Mouse (Mus musculus): ENCODE measurements around the gene Sema7a. TPM values are rescaled to one million over a fixed set of nuclear protein-coding genes. Genes with fewer than 3 reads are reported as not detected.
A peak's percentile ranks its signal among the peaks of the same experiment; 100 is the strongest.

Sema7a gene
- polyA plus RNA-seq, 1 experiment from 2014 or later = 0.26 TPM

GRCm38 (mm10) chr9:57923046-57923445, 16.9 kb upstream of the Sema7a start:
- peaks cover 88% of the 10 kb centered on the region for H3K36me3 ChIP-seq
- 97% methylated on average over 3 of the region's 3 CpGs for WGBS
- no peaks in the 10 kb centered on the region for H3K9me3 ChIP-seq (replicated peaks)
- no peak for DNase-seq (ENCODE audit: low spot score)
- no peak overlapping the region for H3K4me3 ChIP-seq
- no peak overlapping the region for H3K27ac ChIP-seq
- H3K4me1 ChIP-seq = no peaks in the 10 kb centered on the region
- no peaks in the 10 kb centered on the region for H3K27me3 ChIP-seq (ENCODE audit: low read depth, poor library complexity, severe bottlenecking)

- DNase-seq (ENCODE audit: low spot score) = no peak
- Histone ChIP-seq H3K27me3 (ENCODE audit: low read depth, poor library complexity, severe bottlenecking) (peaks cover 7% of the 10 kb centered on the region; the same call in 1 of the 2 replicates), H3K4me3 (no peak overlapping the region), H3K9me3 (replicated peaks) (no peaks in the 10 kb centered on the region), H3K4me1 (no peaks in the 10 kb centered on the region), H3K27ac (no peak overlapping the region), H3K36me3 (peaks cover 42% of the 10 kb centered on the region)
- 79% methylated on average over 5 of the region's 5 CpGs for WGBS
Measured at GRCm38 (mm10) chr9:57931166-57931767, 8.6 kb upstream of the Sema7a start.

DNA sequence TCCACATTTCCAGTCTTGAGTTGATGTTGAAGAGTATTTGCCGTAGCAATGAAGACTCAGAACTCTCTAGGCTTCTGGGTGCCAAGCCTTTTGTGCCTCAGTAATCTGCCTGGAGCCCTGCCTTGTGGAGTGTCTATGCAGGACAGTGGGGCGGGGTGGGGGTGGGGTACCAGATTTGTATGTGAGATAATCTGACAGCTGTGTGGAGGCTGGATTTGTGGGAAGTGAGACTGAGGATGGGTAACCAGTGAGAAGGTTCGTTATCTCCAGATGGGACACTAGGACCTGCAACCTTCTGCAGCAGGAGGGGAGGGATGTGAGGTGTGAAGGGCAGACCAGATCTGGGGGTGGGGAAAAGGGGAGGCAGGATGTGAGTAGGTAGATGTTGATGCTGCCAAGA, 7.7 kb upstream of the Sema7a start:
- no peak overlapping the region for H3K27ac ChIP-seq
- peaks cover 33% of the 10 kb centered on the region for H3K36me3 ChIP-seq
- H3K27me3 ChIP-seq (ENCODE audit: low read depth, poor library complexity, severe bottlenecking) = peaks cover 12% of the 10 kb centered on the region
- H3K9me3 ChIP-seq (replicated peaks) = no peaks in the 10 kb centered on the region
- H3K4me3 ChIP-seq = no peak overlapping the region
- H3K4me1 ChIP-seq = no peaks in the 10 kb centered on the region
- 71% methylated on average over 3 of the region's 3 CpGs for WGBS
- DNase-seq (ENCODE audit: low spot score) = no peak

- Histone ChIP-seq H3K27me3 (ENCODE audit: low read depth, poor library complexity, severe bottlenecking) (peaks cover 19% of the 10 kb centered on the region), H3K9me3 (replicated peaks) (no peaks in the 10 kb centered on the region), H3K27ac (no peak overlapping the region), H3K4me1 (no peaks in the 10 kb centered on the region), H3K4me3 (no peak overlapping the region), H3K36me3 (peaks cover 25% of the 10 kb centered on the region)
- DNase-seq (ENCODE audit: low spot score) = no peak
- 88% methylated on average over 6 of the region's 6 CpGs for WGBS
Measured at GRCm38 (mm10) chr9:57932831-57933602, 6.9 kb upstream of the Sema7a start.

- Histone ChIP-seq H3K27ac (no peak overlapping the region), H3K4me1 (peaks cover 19% of the 10 kb centered on the region), H3K36me3 (no peaks in the 10 kb centered on the region), H3K9me3 (replicated peaks) (no peaks in the 10 kb centered on the region), H3K4me3 (no peak overlapping the region), H3K27me3 (ENCODE audit: low read depth, poor library complexity, severe bottlenecking) (peaks cover 48% of the 10 kb centered on the region)
- DNase-seq (ENCODE audit: low spot score) = peak; percentile 85
- 37% methylated on average over 6 of the region's 6 CpGs for WGBS
Measured at GRCm38 (mm10) chr9:57935683-57936437, 4.1 kb upstream of the Sema7a start.

DNA sequence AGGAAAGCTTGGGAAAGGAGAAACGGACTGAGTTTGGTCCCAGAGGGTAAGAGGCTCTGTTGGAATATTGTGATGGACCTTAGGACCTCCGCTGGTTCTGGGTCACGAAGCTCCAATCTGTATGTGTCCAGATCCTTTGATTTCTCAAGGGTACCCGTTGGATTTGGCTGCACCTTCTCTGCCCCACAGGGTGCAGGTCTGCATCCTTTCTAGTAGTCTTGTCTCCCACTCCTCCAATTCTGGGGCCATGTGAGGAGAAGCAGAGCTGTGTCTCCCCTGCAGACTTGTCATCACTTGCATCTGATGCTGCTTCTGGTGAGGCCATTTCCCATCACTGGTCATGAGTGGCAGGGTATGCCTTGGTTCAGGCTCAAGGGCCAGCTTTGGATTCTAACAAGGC, 2.7 kb upstream of the Sema7a start:
- peaks cover 61% of the 10 kb centered on the region for H3K27me3 ChIP-seq (ENCODE audit: low read depth, poor library complexity, severe bottlenecking)
- H3K9me3 ChIP-seq (replicated peaks) = no peaks in the 10 kb centered on the region
- no peak for DNase-seq (ENCODE audit: low spot score)
- peaks cover 25% of the 10 kb centered on the region for H3K4me1 ChIP-seq
- H3K4me3 ChIP-seq = no peak overlapping the region
- WGBS = 89% methylated on average over 4 of the region's 4 CpGs
- H3K36me3 ChIP-seq = no peaks in the 10 kb centered on the region
- no peak overlapping the region for H3K27ac ChIP-seq

DNA sequence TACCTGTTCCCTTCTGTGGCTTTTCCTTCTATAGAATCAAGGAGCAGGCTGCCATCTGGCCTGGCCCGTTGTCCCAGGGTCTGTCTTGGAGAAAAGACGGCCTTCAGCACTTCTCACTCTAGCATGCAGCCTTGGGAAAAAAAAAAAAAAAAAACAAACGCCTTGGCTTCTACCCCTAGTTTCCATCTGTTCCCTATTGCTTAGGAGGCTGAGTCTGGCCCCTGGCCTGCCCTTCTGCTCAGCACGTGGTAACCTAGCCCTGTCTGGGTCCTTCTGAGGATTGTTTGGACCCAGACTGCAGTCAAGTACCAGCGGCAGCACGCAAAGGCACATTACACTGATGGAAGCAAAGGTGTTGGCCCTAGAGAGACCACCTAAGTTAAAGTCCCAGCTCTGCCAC, 2.3 kb upstream of the Sema7a start:
- no peak for DNase-seq (ENCODE audit: low spot score)
- Histone ChIP-seq H3K9me3 (replicated peaks) (no peaks in the 10 kb centered on the region), H3K27ac (no peak overlapping the region), H3K4me1 (peaks cover 25% of the 10 kb centered on the region), H3K4me3 (no peak overlapping the region), H3K36me3 (no peaks in the 10 kb centered on the region), H3K27me3 (ENCODE audit: low read depth, poor library complexity, severe bottlenecking) (peaks cover 66% of the 10 kb centered on the region)
- 54% methylated on average over 6 of the region's 6 CpGs for WGBS

DNA sequence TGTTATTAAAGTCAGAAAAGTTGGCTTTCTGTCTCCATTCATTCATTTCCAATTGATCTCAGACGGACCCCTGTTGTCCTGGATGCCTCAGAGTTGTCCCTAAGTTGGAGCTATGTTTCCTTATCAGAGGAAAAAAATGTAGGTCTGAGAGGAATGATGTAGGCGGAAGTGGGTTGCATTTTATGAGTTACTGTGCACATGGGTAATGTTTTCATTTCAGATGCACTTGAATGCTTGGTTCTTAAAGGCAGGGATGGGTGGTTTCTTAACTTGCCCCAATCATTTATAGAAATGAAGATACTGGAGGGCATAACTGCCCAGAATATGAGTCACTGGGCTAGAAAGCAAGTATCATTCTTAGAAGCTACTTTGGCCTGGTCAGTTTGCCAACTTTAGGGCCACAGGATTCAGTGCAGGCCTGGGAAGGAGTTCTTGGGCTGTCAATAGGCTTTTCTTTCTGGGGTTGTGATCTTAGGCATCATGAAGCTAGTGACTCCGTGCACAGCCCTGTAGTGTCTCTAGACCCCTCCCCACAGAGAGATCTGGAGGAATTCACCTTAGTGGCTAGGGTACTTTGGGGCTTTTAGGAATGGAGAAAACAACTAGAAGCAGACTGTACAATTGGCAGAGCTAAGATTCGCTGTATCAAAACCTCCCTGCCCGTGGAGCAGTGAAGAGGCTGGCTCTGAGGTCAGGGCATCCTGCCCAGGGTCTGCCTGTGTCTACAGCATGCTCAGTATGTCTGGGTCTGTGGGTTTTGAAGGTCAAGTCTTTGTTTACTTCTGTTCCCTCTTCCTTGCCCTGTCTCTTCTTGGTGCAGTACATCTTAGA, 1.5 kb upstream of the Sema7a start:
- Histone ChIP-seq H3K4me3 (no peak overlapping the region), H3K9me3 (replicated peaks) (no peaks in the 10 kb centered on the region), H3K36me3 (no peaks in the 10 kb centered on the region), H3K27me3 (ENCODE audit: low read depth, poor library complexity, severe bottlenecking) (peaks cover 74% of the 10 kb centered on the region), H3K4me1 (peaks cover 30% of the 10 kb centered on the region), H3K27ac (no peak overlapping the region)
- WGBS = 82% methylated on average over 5 of the region's 5 CpGs
- no peak for DNase-seq (ENCODE audit: low spot score)

DNA sequence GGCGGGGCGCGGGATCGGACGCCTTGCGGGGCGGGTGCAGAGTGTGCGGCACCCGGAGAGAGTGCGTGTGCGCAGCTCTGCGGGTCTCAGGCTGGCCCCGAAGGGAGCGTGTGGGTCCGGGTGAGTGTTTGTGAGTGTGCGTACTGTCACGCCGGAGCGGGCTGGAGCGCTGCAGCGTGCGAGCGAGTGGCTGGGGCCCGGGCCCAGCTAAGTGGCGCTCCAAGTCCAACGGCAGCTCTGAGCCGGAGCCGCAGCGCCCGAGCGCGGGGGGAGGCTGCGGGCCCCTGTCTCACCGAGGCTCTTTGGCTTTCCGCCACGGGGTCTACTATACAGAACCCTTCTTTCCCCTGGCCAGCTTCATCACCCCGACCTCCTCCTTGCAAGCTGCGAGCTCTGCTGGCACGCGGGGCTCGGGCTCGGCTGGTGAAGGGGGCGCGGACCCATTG, 460 bp downstream of the Sema7a start:
- peak; percentile 76 for DNase-seq (ENCODE audit: low spot score)
- Histone ChIP-seq H3K27me3 (ENCODE audit: low read depth, poor library complexity, severe bottlenecking) (peaks cover 84% of the 10 kb centered on the region), H3K27ac (peak overlapping the region; percentile 85), H3K4me1 (peaks cover 42% of the 10 kb centered on the region), H3K4me3 (peak overlapping the region; percentile 71), H3K9me3 (replicated peaks) (no peaks in the 10 kb centered on the region), H3K36me3 (no peaks in the 10 kb centered on the region)
- under 1% methylated on average over 41 of the region's 44 CpGs for WGBS

- WGBS = 5% methylated on average over 28 of the region's 28 CpGs
- Histone ChIP-seq H3K4me3 (peak overlapping the region; percentile 71), H3K36me3 (no peaks in the 10 kb centered on the region), H3K27ac (peak overlapping the region; percentile 85), H3K27me3 (ENCODE audit: low read depth, poor library complexity, severe bottlenecking) (peaks cover 91% of the 10 kb centered on the region), H3K4me1 (peaks cover 49% of the 10 kb centered on the region), H3K9me3 (replicated peaks) (no peaks in the 10 kb centered on the region)
- peak; percentile 54 for DNase-seq (ENCODE audit: low spot score)
Measured at GRCm38 (mm10) chr9:57940861-57941638, 1.1 kb downstream of the Sema7a start.

DNA sequence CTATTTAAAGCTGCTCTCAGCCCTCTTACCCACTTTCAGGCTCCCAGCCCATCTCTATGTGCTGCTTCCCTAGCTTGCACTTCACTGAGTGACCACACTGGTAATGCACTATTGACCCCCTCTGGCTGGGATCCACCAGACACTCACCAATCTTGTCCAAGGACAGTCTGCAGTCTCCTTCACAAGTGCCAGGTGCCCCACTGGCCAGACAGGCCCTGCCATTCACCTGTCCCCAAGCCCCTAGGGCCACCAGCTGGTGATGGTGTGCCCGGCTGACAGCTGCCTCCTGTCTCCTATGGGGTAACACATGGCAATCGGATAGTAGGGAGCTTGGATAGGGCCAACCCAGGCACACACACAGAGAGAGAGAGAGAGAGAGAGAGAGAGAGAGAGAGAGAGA, 2.1 kb downstream of the Sema7a start:
- no peak overlapping the region for H3K27ac ChIP-seq
- no peaks in the 10 kb centered on the region for H3K36me3 ChIP-seq
- H3K27me3 ChIP-seq (ENCODE audit: low read depth, poor library complexity, severe bottlenecking) = peaks cover 97% of the 10 kb centered on the region
- H3K4me3 ChIP-seq = no peak overlapping the region
- no peaks in the 10 kb centered on the region for H3K9me3 ChIP-seq (replicated peaks)
- peaks cover 49% of the 10 kb centered on the region for H3K4me1 ChIP-seq
- WGBS = 51% methylated on average over 2 of the region's 2 CpGs
- no peak for DNase-seq (ENCODE audit: low spot score)

DNA sequence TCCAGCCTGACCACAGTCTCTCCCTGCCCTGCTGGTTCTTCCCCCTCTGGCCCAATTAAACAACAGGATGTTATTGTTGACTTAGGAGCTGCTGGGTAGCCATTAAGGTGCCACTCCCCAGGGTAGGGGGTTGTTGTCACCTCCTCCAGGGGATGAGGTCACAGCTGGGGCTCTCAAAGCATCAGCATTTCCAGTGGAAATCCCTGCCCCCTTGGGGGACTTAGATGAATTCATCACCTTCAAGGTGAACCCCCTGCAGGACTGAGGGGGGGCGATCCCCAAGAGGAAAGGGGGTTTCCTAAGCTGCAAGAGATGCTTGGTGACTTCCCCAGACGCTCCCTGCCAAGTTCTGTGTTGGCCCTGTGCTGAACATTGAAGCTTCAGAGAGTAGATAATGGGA, 3.2 kb downstream of the Sema7a start:
- Histone ChIP-seq H3K27me3 (ENCODE audit: low read depth, poor library complexity, severe bottlenecking) (peaks cover 87% of the 10 kb centered on the region), H3K36me3 (no peaks in the 10 kb centered on the region), H3K27ac (no peak overlapping the region), H3K4me1 (peaks cover 59% of the 10 kb centered on the region), H3K4me3 (no peak overlapping the region), H3K9me3 (replicated peaks) (no peaks in the 10 kb centered on the region)
- WGBS = 16% methylated on average over 2 of the region's 2 CpGs
- no peak for DNase-seq (ENCODE audit: low spot score)

All from limb, embryonic 10.5 days (tissue).